Mouse (Mus musculus) limb, embryonic 12.5 days (tissue): Measurements from ENCODE around the gene Ptprg. TPM values are rescaled to one million over a fixed set of nuclear protein-coding genes. Genes with fewer than 3 reads are reported as not detected.

Experiments
- ATAC-seq: fragments of 200-750 bp; cut with Nextera tagmentation; 2 replicates; pipeline ENCODE4 v1.8.0; 2017; ENCODE audit warnings: low read depth, moderate TSS enrichment; ENCODE audit not compliant: insufficient number of reproducible peaks, insufficient read depth, low FRiP score, low TSS enrichment
- H3K27ac ChIP-seq: fragments of 300-500 bp; sonication (generic); 2 replicates; pipeline ENCODE4 v1.5.1; 2016; ENCODE audit warnings: mild to moderate bottlenecking, moderate library complexity
- H3K27me3 ChIP-seq: fragments of 300-500 bp; sonication (generic); 2 replicates; pipeline ENCODE4 v1.6.1; 2016; ENCODE audit warnings: mild to moderate bottlenecking, moderate library complexity
- H3K36me3 ChIP-seq: fragments of 300-500 bp; sonication (generic); 2 replicates; pipeline ENCODE4 v1.6.1; 2016; ENCODE audit warnings: mild to moderate bottlenecking, moderate library complexity
- H3K4me1 ChIP-seq: fragments of 300-500 bp; sonication (generic); replicated peaks from 2 replicates; pipeline ENCODE4 v1.6.1; 2016
- H3K4me2 ChIP-seq: fragments of 300-500 bp; sonication (generic); 2 replicates; pipeline ENCODE4 v1.6.1; 2016; ENCODE audit warnings: mild to moderate bottlenecking, moderate library complexity
- H3K4me3 ChIP-seq: fragments of 300-500 bp; sonication (generic); replicated peaks from 2 replicates; pipeline ENCODE4 v1.5.1; 2016; ENCODE audit warnings: mild to moderate bottlenecking
- H3K9ac ChIP-seq: fragments of 300-500 bp; sonication (generic); replicated peaks from 2 replicates; pipeline ENCODE4 v1.6.1; 2016; ENCODE audit warnings: mild to moderate bottlenecking, moderate library complexity
- H3K9me3 ChIP-seq: fragments of 300-500 bp; sonication (generic); 2 replicates; pipeline ENCODE4 v1.6.1; 2016; ENCODE audit warnings: mild to moderate bottlenecking, moderate library complexity
- WGBS: fragments of 180-500 bp; shearing (Covaris S2); methylation state at CpG from one replicate; pipeline ENCODE4 v1.1.7; 2016; 5-methylcytosine and 5-hydroxymethylcytosine counted together
- polyA plus RNA-seq: library from polyadenylated mRNA; unstranded; fragments of >200 nt; fragmentation: Nextera tagmentation; extraction: Ambion mirVana; gene quantifications from 2 replicates; pipeline ENCODE4 v1.2.1, GENCODE M21; 2016

The Ptprg gene
- polyA plus RNA-seq, 1 experiment from 2014 or later, result 37.5 TPM

GRCm38 (mm10) chr14:11883995-11884394, 330.7 kb downstream of the Ptprg start:
- Histone ChIP-seq H3K4me3 (no peak overlapping the region), H3K27ac (no peak overlapping the region), H3K36me3 (no peaks in the 10 kb centered on the region), H3K27me3 (no peaks in the 10 kb centered on the region), H3K4me1 (peaks cover 48% of the 10 kb centered on the region), H3K4me2 (no peak overlapping the region), H3K9ac (no peak overlapping the region), H3K9me3 (no peaks in the 10 kb centered on the region)
- 49% methylated on average over 5 of the region's 5 CpGs for WGBS
- ATAC-seq, result no peak

GRCm38 (mm10) chr14:11886417-11886816, 333.1 kb downstream of the Ptprg start:
- Histone ChIP-seq H3K4me1 (peaks cover 35% of the 10 kb centered on the region), H3K4me3 (no peak overlapping the region), H3K9ac (no peak overlapping the region), H3K27ac (no peak overlapping the region), H3K9me3 (no peaks in the 10 kb centered on the region), H3K27me3 (no peaks in the 10 kb centered on the region), H3K36me3 (no peaks in the 10 kb centered on the region), H3K4me2 (no peak overlapping the region)
- no peak for ATAC-seq
- 42% methylated on average over 3 of the region's 3 CpGs for WGBS

GRCm38 (mm10) chr14:11890890-11891289, 337.6 kb downstream of the Ptprg start:
- Histone ChIP-seq H3K36me3 (no peaks in the 10 kb centered on the region), H3K4me2 (no peak overlapping the region), H3K27ac (no peak overlapping the region), H3K4me1 (peaks cover 26% of the 10 kb centered on the region), H3K9ac (no peak overlapping the region), H3K27me3 (no peaks in the 10 kb centered on the region), H3K9me3 (no peaks in the 10 kb centered on the region), H3K4me3 (no peak overlapping the region)
- 57% methylated on average over 3 of the region's 3 CpGs for WGBS
- ATAC-seq, result no peak

- H3K27me3 ChIP-seq, result no peaks in the 10 kb centered on the region
- no peak overlapping the region for H3K27ac ChIP-seq
- peaks cover 32% of the 10 kb centered on the region for H3K4me1 ChIP-seq
- no peak overlapping the region for H3K4me2 ChIP-seq
- H3K9ac ChIP-seq, result no peak overlapping the region
- H3K9me3 ChIP-seq, result no peaks in the 10 kb centered on the region
- H3K4me3 ChIP-seq, result no peak overlapping the region
- ATAC-seq, result no peak
- 52% methylated on average over 9 of the region's 9 CpGs for WGBS
- H3K36me3 ChIP-seq, result no peaks in the 10 kb centered on the region
These were observed 339.3 kb downstream of the Ptprg start for GRCm38 (mm10) chr14:11892621-11893020.

- H3K27ac ChIP-seq, result no peak overlapping the region
- 26% methylated on average over 13 of the region's 13 CpGs for whole genome bisulfite sequencing
These were observed 342.2 kb downstream of the Ptprg start for GRCm38 (mm10) chr14:11895486-11895885.

GRCm38 (mm10) chr14:11902794-11903193, 349.5 kb downstream of the Ptprg start:
- Histone ChIP-seq H3K27me3 (no peaks in the 10 kb centered on the region), H3K9ac (no peak overlapping the region), H3K36me3 (no peaks in the 10 kb centered on the region), H3K9me3 (no peaks in the 10 kb centered on the region), H3K4me1 (no peaks in the 10 kb centered on the region; the same call in 1 of the 2 replicates), H3K27ac (no peak overlapping the region), H3K4me3 (no peak overlapping the region), H3K4me2 (no peak overlapping the region)
- no peak for ATAC-seq
- WGBS, result 73% methylated on average over 2 of the region's 2 CpGs

More at GRCm38 (mm10) chr14:11895486-11895885, 342.2 kb downstream of the Ptprg start:
- no peaks in the 10 kb centered on the region for H3K27me3 ChIP-seq
- H3K9ac ChIP-seq, result no peak overlapping the region
- H3K36me3 ChIP-seq, result no peaks in the 10 kb centered on the region
- no peak overlapping the region for H3K4me3 ChIP-seq
- peaks cover 29% of the 10 kb centered on the region for H3K4me1 ChIP-seq
- H3K4me2 ChIP-seq, result no peak overlapping the region
- no peak for ATAC-seq
- no peaks in the 10 kb centered on the region for H3K9me3 ChIP-seq

GRCm38 (mm10) chr14:11906130-11906675, 352.9 kb downstream of the Ptprg start:
- WGBS, result 82% methylated on average over 5 of the region's 5 CpGs
- Histone ChIP-seq H3K4me2 (no peak overlapping the region), H3K27ac (no peak overlapping the region), H3K27me3 (no peaks in the 10 kb centered on the region), H3K36me3 (no peaks in the 10 kb centered on the region), H3K4me1 (no peaks in the 10 kb centered on the region; the same call in 1 of the 2 replicates), H3K9me3 (no peaks in the 10 kb centered on the region), H3K9ac (no peak overlapping the region), H3K4me3 (no peak overlapping the region)
- no peak for ATAC-seq

- Histone ChIP-seq H3K27me3 (no peaks in the 10 kb centered on the region), H3K4me3 (no peak overlapping the region), H3K4me1 (no peaks in the 10 kb centered on the region), H3K27ac (no peak overlapping the region), H3K9ac (no peak overlapping the region), H3K4me2 (no peak overlapping the region), H3K36me3 (no peaks in the 10 kb centered on the region), H3K9me3 (no peaks in the 10 kb centered on the region)
- no peak for ATAC-seq
- WGBS, result 75% methylated on average over 1 of the region's 1 CpGs
These were observed 358.9 kb downstream of the Ptprg start for GRCm38 (mm10) chr14:11912253-11912652.

- 88% methylated on average over 5 of the region's 5 CpGs for whole genome bisulfite sequencing
- ATAC-seq, result no peak
These were observed 363.9 kb downstream of the Ptprg start for GRCm38 (mm10) chr14:11917225-11917624.

GRCm38 (mm10) chr14:11928545-11928944, 375.2 kb downstream of the Ptprg start:
- Histone ChIP-seq H3K27me3 (no peaks in the 10 kb centered on the region), H3K36me3 (no peaks in the 10 kb centered on the region), H3K9me3 (0 out of 2 replicates have a peak, but pooled peaks cover 2% of the 10 kb centered on the region), H3K4me1 (peaks cover 5% of the 10 kb centered on the region; the same call in 1 of the 2 replicates), H3K27ac (no peak overlapping the region), H3K9ac (no peak overlapping the region), H3K4me3 (no peak overlapping the region), H3K4me2 (no peak overlapping the region)
- no peak for ATAC-seq
- WGBS, result 58% methylated on average over 2 of the region's 2 CpGs

More at GRCm38 (mm10) chr14:11917225-11917624, 363.9 kb downstream of the Ptprg start:
- Histone ChIP-seq H3K4me1 (no peaks in the 10 kb centered on the region), H3K36me3 (no peaks in the 10 kb centered on the region), H3K9me3 (no peaks in the 10 kb centered on the region), H3K27me3 (no peaks in the 10 kb centered on the region), H3K4me3 (no peak overlapping the region), H3K4me2 (no peak overlapping the region), H3K27ac (no peak overlapping the region), H3K9ac (no peak overlapping the region)

GRCm38 (mm10) chr14:11932517-11932916, 379.2 kb downstream of the Ptprg start:
- Histone ChIP-seq H3K4me3 (no peak overlapping the region), H3K9me3 (no peaks in the 10 kb centered on the region), H3K27me3 (no peaks in the 10 kb centered on the region), H3K36me3 (no peaks in the 10 kb centered on the region), H3K27ac (no peak overlapping the region), H3K4me2 (no peak overlapping the region), H3K4me1 (peaks cover 5% of the 10 kb centered on the region; the same call in 1 of the 2 replicates), H3K9ac (no peak overlapping the region)
- WGBS, result 35% methylated on average over 3 of the region's 3 CpGs
- no peak for ATAC-seq

- Histone ChIP-seq H3K27me3 (no peaks in the 10 kb centered on the region), H3K4me3 (no peak overlapping the region), H3K4me2 (no peak overlapping the region), H3K4me1 (peaks cover 5% of the 10 kb centered on the region; the same call in 1 of the 2 replicates), H3K27ac (no peak overlapping the region), H3K9ac (no peak overlapping the region), H3K9me3 (no peaks in the 10 kb centered on the region), H3K36me3 (no peaks in the 10 kb centered on the region)
- no peak for ATAC-seq
- 79% methylated on average over 2 of the region's 2 CpGs for WGBS
These were observed 381.2 kb downstream of the Ptprg start for GRCm38 (mm10) chr14:11934556-11934955.
